Mouse (Mus musculus): ENCODE results near the gene Traf2.

GRCm38 (mm10) chr2:25578796-25579736, 32.3 kb upstream of the Traf2 start:
- TF ChIP-seq ZC3H11A (IDR thresholded peaks at IDR 0.05; ENCODE audit: borderline replicate concordance, low read depth, low read length) (no peak), HCFC1 (IDR thresholded peaks at IDR 0.05; ENCODE audit: borderline replicate concordance, insufficient read depth, low read length) (no peak), MAFK (IDR thresholded peaks at IDR 0.05; ENCODE audit: insufficient read depth, low read depth, low read length) (no peak), ZNF384 (IDR thresholded peaks at IDR 0.05; ENCODE audit: low read depth, low read length) (no peak)
